Mouse (Mus musculus): ENCODE results near the gene Zfp318.

Zfp318 gene

DNA sequence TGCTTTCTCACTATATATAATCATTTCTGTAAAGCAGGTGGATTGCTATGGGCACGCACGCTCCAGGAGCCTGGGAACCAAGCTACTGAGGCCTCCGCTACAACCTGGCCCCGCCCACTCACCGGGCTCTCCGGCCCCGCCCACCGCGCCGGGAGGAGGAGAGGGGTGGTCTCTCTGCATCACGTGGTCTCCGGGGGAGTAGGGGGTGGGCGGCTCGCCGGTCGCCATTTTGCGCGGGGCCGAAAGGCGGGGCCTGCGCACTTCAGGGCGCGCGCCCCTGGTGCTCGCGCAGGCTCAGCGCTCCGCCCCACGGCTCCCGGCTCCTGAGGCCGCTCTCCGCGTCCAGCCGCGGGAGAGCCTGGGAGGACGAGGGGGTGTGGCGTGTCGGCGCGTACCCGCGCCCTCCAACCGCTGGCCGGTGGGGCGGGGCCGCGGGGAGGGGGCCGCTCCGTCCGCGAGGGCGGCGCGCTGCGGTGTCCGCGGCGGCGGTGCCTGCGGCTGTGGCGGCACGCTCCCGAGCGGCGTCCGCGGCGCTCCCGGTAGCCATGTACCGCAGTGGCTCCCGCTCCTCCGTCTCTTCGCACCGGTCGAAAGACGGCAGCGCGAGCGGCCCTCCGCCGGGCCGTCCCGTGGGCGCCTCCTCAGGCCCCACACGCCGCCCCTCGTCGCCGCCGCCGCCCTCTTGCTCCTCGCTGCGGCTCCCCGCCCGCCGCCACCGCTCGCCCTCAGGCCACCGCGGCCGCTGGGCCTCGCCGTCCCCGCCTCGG lies at the start of gene Zfp318:
TSS of gene Zfp318 (plus strand) at position 438 of the 767 bp plus-strand sequence.
- DNase-seq = peak; percentile 99

GRCm38 (mm10) chr17:46336475-46336874 lies 47.1 kb upstream of the Zfp318 start:
- DNase-seq = peak; percentile 34

DNA sequence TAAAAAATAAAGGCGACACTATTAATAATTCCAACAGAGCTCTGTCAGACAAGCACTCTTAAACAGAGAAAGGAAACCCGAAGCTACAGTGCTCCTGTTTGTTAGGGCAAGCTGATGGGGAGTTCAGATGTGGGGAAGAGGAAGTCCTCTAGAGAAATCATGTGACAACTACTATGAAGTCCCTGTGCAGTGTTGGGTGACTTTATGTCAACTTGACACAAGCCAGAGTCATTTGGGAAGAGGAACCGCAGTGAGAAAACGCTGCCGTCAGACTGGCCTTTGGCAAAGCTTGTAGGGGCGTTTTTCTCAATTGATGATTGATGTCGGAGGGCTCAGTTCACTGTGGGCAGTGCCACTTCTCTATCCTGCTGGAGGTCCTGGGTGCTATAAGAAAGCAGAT lies 42.3 kb upstream of the Zfp318 start:
- no peak for DNase-seq

GRCm38 (mm10) chr17:46351026-46351700 lies 32.4 kb upstream of the Zfp318 start:
- no peak for DNase-seq

GRCm38 (mm10) chr17:46371783-46372182 lies 11.7 kb upstream of the Zfp318 start:
- DNase-seq = peak; percentile 10

DNA sequence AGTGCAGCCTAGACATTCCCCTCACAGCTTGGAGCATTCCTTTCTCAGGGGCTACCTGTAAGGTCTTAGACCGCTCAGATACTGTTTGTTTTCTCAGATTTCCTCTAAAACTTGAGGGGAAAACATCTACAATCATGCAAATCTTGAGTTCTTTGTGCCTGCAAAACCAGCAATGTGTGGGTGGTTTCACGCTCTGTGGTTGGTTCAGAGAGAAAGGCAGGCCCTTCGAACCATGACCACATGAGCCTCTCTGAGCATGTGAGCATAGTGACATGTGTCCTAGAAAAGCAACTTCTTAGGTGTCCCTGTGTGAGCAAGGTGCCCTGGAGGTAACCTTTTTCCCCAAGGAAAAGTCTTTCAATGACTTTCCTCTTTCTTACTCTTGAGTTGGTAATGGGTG lies 5.0 kb upstream of the Zfp318 start:
- no peak for DNase-seq

GRCm38 (mm10) chr17:46384061-46384801 lies 700 bp downstream of the Zfp318 start:
- no peak for DNase-seq

DNA sequence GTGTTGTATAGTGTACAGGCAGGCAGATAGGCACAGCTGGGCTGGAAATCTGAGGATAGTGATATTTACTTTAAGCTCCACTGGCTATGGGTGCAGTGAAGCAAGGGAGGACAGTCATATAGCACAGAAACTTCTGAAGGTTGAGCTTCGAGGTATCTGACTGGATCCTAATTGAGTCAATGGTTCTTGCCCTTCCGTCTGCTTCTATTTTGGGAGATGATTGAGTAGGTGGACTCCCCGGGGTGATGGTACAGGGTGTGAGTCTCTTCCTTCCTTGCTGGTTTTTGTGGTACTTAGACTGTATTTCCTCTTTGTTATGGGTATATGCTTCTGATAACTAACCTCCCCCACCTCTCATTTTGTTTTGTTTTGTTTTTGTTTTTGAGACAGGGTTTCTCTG lies 4.7 kb downstream of the Zfp318 start:
- DNase-seq = no peak

DNA sequence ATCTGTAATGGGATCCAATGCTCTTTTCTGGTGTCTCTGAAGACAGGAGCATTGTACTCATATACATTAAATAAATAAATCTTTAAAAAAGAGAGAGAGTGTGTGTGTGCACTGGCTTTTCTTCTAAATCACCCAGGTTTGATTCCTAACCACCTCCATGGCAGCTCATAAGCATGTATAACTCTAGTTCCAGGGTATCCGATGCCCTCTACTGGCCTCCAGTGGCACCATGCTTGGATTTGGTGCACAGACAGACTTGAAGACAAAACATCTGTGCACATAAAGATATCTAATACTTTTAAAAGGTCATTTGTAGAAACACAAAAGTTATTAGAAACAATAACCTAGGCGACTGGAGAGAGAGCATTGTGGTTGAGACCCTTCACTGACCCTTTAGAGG lies 9.5 kb downstream of the Zfp318 start:
- peak; percentile 66 for DNase-seq

GRCm38 (mm10) chr17:46394631-46395030 lies 11.1 kb downstream of the Zfp318 start:
- DNase-seq = no peak

DNA sequence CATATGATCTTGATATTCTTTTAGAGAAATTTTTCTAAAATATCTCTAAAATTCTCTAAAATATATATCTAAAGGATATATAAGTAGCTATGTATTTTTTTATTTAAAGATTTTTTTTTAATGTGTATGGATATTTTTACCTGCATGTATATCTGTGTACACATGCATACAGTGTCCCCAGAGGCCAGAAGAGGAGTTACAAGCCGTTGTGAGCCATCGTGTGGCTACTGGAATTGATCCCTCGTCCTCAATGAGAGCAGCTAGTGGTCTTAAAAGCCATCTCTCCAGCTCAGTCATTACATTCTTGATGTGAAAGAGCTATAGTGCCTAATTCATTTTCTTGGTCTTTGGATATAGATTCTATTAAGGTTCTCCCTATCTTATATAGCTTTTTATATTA lies 24.9 kb downstream of the Zfp318 start:
- DNase-seq = peak; percentile 19

DNA sequence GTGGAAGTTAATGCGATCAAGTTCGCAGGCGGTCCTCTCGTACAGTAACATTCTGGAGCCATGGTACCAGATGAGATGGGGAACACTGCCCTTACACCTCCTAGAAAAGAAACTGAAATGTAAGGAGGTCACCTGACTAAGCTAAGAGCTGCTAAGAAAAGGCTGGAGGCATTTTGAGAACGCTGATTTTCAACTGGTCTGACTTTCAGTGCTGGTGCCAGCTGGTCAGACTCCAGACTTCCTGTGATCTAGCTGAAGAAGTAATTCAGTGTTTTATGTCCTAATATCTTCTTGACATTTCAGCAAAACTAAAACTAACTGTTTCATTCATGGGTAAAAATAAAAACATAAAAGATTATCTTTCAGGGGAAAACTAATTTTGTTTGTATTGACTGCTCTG lies 35.1 kb downstream of the Zfp318 start:
- DNase-seq = no peak

DNA sequence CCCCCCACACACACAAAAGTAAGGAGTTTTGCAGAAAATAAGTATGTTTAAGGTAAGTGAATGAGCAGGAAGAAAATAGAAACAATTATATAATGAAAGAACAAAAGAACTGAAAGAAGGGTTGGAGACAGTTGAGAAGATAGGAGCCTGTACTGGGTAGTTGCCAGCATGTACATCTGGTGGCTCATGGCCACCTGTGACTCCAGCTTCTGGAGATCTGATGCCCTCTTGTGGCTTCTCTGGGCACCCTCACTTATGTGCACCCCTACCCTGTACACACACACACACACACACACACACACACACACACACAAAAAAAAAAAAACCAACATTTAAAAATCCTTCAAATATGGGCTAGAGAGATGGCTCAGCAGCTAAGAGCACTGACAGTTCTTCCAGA lies 36.2 kb downstream of the Zfp318 start:
- DNase-seq = no peak

GRCm38 (mm10) chr17:46426496-46426895 lies 43.0 kb downstream of the Zfp318 start:
- no peak for DNase-seq

- peak; percentile 45 for DNase-seq
These were observed 45.4 kb downstream of the Zfp318 start, which contains the start of gene Crip3 for GRCm38 (mm10) chr17:46428761-46429414. Gene Crip3 (plus strand): TSS chr17:46428926.

DNA sequence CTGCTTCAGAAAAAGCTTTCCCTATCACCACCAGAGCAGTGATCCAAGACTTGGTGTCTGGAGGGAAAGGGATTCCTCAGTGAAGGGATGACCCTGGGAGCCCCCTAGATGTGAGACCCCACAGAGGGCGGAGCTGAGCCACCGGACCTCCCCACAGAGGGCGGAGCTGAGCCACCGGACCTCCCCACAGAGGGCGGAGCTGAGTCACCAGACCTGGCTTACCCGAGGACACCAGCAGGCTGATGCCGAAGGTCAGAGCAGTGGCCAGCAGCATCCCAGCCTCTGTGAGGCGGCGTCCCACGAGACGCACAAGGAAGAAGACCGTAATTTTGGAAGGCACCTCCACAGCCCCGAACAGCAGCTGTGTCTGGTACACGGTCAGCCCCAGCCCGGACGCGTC lies 50.1 kb downstream of the Zfp318 start:
- peak; percentile 69 for DNase-seq

DNA sequence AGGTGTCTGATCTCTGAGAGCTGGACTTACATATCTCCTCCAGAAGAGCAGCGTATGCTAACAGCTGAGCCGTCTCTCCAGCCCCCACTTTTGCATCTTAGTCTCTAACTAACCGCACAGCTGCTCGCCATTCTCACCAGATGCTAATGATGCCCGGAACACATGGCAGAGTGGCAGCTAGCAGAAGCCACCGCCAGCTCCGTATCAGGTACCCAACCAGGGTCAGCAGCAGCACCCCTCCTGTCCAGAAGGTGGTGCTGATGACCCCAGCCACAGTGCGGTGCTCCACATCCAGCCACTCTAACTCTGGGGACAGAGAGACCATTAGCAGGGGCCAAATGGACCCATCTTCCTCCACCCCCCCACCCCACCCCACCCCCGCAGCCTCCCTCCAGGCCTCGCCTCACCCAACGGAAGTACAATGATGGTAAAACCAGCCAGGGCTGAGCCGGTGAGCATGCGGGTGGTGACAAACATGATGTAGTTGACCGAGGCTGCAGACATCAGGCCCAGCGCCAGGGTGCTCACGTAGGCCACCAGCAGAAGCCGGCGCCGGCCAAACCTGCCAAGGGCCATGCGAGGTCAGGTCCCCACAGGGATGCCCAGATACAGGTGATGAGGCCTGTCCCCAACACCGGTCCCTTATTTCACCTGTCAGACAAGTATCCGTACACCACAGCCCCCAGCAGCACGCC lies 53.3 kb downstream of the Zfp318 start:
- peak; percentile 68 for DNase-seq

- no peak for DNase-seq
These were observed 54.9 kb downstream of the Zfp318 start, which contains the start of gene Slc22a7 for GRCm38 (mm10) chr17:46438298-46438873. Gene Slc22a7 (minus strand): TSS chr17:46438457.

- no peak for DNase-seq
These were observed 55.6 kb downstream of the Zfp318 start for GRCm38 (mm10) chr17:46439176-46439575.

- DNase-seq = no peak
These were observed 61.5 kb downstream of the Zfp318 start for GRCm38 (mm10) chr17:46444839-46445579.

DNA sequence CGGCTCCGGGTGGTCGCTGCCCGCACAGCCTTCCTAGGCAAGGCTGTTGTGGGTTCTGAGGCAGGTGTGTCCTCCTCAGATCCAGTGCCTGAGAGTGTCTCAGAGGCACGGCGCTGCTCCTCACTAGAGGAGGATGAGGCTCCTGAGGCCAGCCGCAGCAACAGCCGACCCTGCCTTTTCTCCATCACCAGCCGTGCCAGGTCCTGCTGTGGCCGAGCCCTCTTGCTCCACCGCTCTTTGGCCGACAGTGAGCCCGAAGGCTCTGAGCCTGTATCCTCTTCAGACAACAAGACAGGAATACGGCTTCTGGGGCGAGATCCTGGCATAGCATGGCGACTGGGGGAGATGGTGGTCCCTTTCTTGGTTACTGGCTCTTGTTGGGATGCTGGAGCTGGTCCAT lies 62.7 kb downstream of the Zfp318 start:
- DNase-seq = no peak

All from embryo, embryonic 11 days (tissue).